Mouse (Mus musculus) olfactory bulb, adult 2 months (tissue): ENCODE data around the gene Oxsr1.

ENCODE experiments used
- CTCF ChIP-seq: fragments of 200-500 bp; IDR thresholded peaks from 2 replicates; pipeline ENCODE4 v1.5.1; 2012; ENCODE audit warnings: low read depth, mild to moderate bottlenecking, low read length, moderate library complexity; ENCODE audit not compliant: insufficient read depth
- POLR2A ChIP-seq: fragments of 200-500 bp; IDR thresholded peaks from 2 replicates; pipeline ENCODE4 v1.6.1; 2012; ENCODE audit warnings: mild to moderate bottlenecking, low read depth, low read length, moderate library complexity; ENCODE audit not compliant: insufficient read depth

DNA sequence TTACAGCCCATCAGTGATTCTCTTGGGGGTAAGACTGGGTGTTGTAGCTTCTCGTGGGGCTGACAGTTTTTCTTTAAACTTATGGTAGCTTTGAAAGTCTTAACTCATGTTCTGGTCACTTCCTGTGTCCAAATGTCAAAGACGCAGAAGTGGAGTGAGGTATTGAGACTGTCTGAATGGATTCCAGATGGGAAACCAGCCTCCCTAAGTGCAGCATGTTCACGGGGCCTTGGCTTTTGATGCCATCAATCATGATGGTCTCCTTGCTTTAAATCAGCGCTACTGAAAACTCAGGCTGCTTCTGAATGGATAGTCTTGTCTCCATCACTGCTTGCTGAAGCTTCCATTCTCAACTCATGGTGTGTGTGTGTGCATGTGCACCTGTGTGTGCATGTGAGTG lies 49.0 kb upstream of the Oxsr1 start:
- no peak for TF ChIP-seq CTCF
- no peak for TF ChIP-seq POLR2A
